Comparison of ENCODE assay signal across 8 mouse cellular contexts in the genomic region with DNA sequence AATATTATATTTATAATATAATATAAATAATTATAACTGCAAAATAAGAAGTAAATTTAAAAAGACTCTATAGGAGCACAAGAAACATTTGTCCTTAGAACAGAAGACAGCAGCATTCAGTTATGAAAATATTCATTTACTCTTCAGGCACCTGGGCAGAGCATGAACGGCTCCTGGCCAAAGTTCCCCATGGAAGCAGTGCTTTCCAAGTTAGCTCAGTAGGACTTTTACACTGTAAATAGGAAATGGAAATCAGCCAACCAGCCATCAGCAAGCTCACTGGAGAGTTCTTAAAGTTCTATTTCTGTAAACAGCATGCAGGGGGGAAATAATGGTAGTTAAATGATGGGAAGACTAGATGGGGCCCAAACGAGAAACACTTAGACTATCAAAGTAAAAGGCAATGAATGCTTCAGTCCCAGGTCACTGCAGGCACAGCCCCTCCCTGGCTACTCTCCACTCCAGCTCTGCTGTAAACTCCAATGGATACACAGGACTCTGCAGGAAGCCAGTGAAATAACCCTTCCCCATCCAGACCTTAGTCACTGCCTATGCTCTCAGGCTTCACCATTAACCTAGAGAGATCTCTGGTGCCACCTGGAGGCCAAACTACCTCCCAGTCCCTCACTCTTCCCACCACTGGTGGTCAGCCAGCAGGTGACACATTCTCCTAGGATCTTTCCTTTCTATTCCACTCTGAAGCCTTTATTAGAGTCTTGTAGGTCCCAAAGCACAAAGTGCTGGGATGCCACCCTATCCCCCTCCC. TPM values are rescaled to one million over a fixed set of nuclear protein-coding genes. Genes with fewer than 3 reads are reported as not detected.
DNase-seq lines count a peak whose midpoint lies in the region; ATAC-seq and TF ChIP-seq lines count a peak whose summit lies in the region.

No protein-coding gene starts in this region.

- H3K36me3 ChIP-seq in testis, adult 2 months (ENCODE audit: control insufficient read depth, insufficient read depth, low read length), result no peaks in the 10 kb centered on the region
- H3K36me3 ChIP-seq in embryonic facial prominence, embryonic 10.5 days (replicated peaks), result no peaks in the 10 kb centered on the region
- no peaks in the 10 kb centered on the region for H3K36me3 ChIP-seq in hindbrain, embryonic 14.5 days (replicated peaks; ENCODE audit: control insufficient read depth, insufficient read depth)
- no peaks in the 10 kb centered on the region for H3K36me3 ChIP-seq in limb, embryonic 12.5 days
- no peaks in the 10 kb centered on the region for H3K36me3 ChIP-seq in midbrain, embryonic 12.5 days

- H3K4me1 ChIP-seq in testis, adult 2 months (ENCODE audit: control insufficient read depth, insufficient read depth, low read length), result no peaks in the 10 kb centered on the region
- peaks cover 11% of the 10 kb centered on the region for H3K4me1 ChIP-seq in embryonic facial prominence, embryonic 10.5 days
- no peaks in the 10 kb centered on the region for H3K4me1 ChIP-seq in hindbrain, embryonic 14.5 days (replicated peaks; ENCODE audit: control insufficient read depth, insufficient read depth, low read length)
- no peaks in the 10 kb centered on the region; the same call in 1 of the 2 replicates for H3K4me1 ChIP-seq in limb, embryonic 12.5 days (replicated peaks)
- H3K4me1 ChIP-seq in midbrain, embryonic 12.5 days, result no peaks in the 10 kb centered on the region

- H3K4me3 ChIP-seq in testis, adult 2 months (ENCODE audit: control insufficient read depth, low read depth, low read length), result no peak overlapping the region
- H3K4me3 ChIP-seq in embryonic facial prominence, embryonic 10.5 days, result no peak overlapping the region
- H3K4me3 ChIP-seq in hindbrain, embryonic 14.5 days (replicated peaks; ENCODE audit: low read length), result no peak overlapping the region
- H3K4me3 ChIP-seq in limb, embryonic 12.5 days (replicated peaks), result no peak overlapping the region
- H3K4me3 ChIP-seq in midbrain, embryonic 12.5 days, result no peak overlapping the region

- 73% methylated on average over 2 of the region's 2 CpGs for WGBS in embryonic facial prominence, embryonic 10.5 days
- WGBS in hindbrain, embryonic 14.5 days, result 73% methylated on average over 2 of the region's 2 CpGs
- WGBS in limb, embryonic 12.5 days, result 54% methylated on average over 2 of the region's 2 CpGs
- WGBS in midbrain, embryonic 12.5 days, result 72% methylated on average over 2 of the region's 2 CpGs

- TF ChIP-seq POLR2A in testis, adult 2 months (IDR thresholded peaks at IDR 0.05; ENCODE audit: control insufficient read depth, low read depth, low read length), result no peak

- no peaks in the 10 kb centered on the region for H3K27me3 ChIP-seq in testis, adult 2 months (ENCODE audit: control insufficient read depth, insufficient read depth, low read length)
- no peaks in the 10 kb centered on the region for H3K27me3 ChIP-seq in embryonic facial prominence, embryonic 10.5 days (replicated peaks; ENCODE audit: low read depth, poor library complexity, severe bottlenecking)
- no peaks in the 10 kb centered on the region for H3K27me3 ChIP-seq in hindbrain, embryonic 14.5 days (ENCODE audit: control insufficient read depth, insufficient read depth, low read length)
- no peaks in the 10 kb centered on the region for H3K27me3 ChIP-seq in limb, embryonic 12.5 days
- H3K27me3 ChIP-seq in midbrain, embryonic 12.5 days, result no peaks in the 10 kb centered on the region

- DNase-seq in testis, postnatal 14 days (ENCODE audit: low spot score), result no peak
- peak; percentile 67 for DNase-seq in adrenal gland, postnatal 10 days
- peak; percentile 62 for DNase-seq in embryonic facial prominence, embryonic 10.5 days (ENCODE audit: low spot score)
- DNase-seq in hindbrain, embryonic 14.5 days (ENCODE audit: low spot score), result no peak
- peak; percentile 54 for DNase-seq in thymus, postnatal 14 days

- ATAC-seq in hindbrain, embryonic 14.5 days (ENCODE audit: low FRiP score), result peak; percentile 43; the same call in 1 of the 2 replicates
- ATAC-seq in limb, embryonic 12.5 days (ENCODE audit: insufficient number of reproducible peaks, insufficient read depth, low FRiP score, low TSS enrichment, low read depth), result peak; percentile 42; the same call in 1 of the 2 replicates
- peak; percentile 63; the same call in 1 of the 2 replicates for ATAC-seq in midbrain, embryonic 12.5 days (ENCODE audit: low FRiP score, low read depth)

- no peak overlapping the region for H3K4me2 ChIP-seq in hindbrain, embryonic 14.5 days (replicated peaks)
- H3K4me2 ChIP-seq in limb, embryonic 12.5 days, result no peak overlapping the region
- H3K4me2 ChIP-seq in midbrain, embryonic 12.5 days (replicated peaks), result no peak overlapping the region

- TF ChIP-seq CTCF in testis, adult 2 months (IDR thresholded peaks at IDR 0.05; ENCODE audit: control insufficient read depth, insufficient read depth, insufficient replicate concordance, low read depth, low read length), result peak; percentile 20; the same call in 1 of the 2 replicates

- H3K9me3 ChIP-seq in embryonic facial prominence, embryonic 10.5 days, result no peaks in the 10 kb centered on the region
- H3K9me3 ChIP-seq in hindbrain, embryonic 14.5 days (ENCODE audit: control insufficient read depth, low read length), result no peaks in the 10 kb centered on the region
- H3K9me3 ChIP-seq in limb, embryonic 12.5 days, result no peaks in the 10 kb centered on the region
- H3K9me3 ChIP-seq in midbrain, embryonic 12.5 days, result no peaks in the 10 kb centered on the region

- no peak overlapping the region for H3K9ac ChIP-seq in hindbrain, embryonic 14.5 days
- H3K9ac ChIP-seq in limb, embryonic 12.5 days (replicated peaks), result no peak overlapping the region
- no peak overlapping the region for H3K9ac ChIP-seq in midbrain, embryonic 12.5 days (replicated peaks)

- no peak overlapping the region for H3K27ac ChIP-seq in testis, adult 2 months (ENCODE audit: control insufficient read depth, insufficient read depth, low read depth, low read length)
- no peak overlapping the region for H3K27ac ChIP-seq in embryonic facial prominence, embryonic 10.5 days (replicated peaks)
- no peak overlapping the region for H3K27ac ChIP-seq in hindbrain, embryonic 14.5 days
- H3K27ac ChIP-seq in limb, embryonic 12.5 days, result no peak overlapping the region
- H3K27ac ChIP-seq in midbrain, embryonic 12.5 days (replicated peaks), result no peak overlapping the region

RNA-seq across cellular contexts. Expression of a gene that starts 12.2 kb away (rescaled TPM):
- polyA plus RNA-seq in testis, adult 2 months (2012; rRNA removed), result 2.9 and 3.1 TPM in 2 replicates
- total RNA-seq in adrenal gland, postnatal 10 days (2021), result 1 to 10 TPM; 2.8 to 3.9 TPM
- polyA plus RNA-seq in embryonic facial prominence, embryonic 10.5 days (2016; fragmentation: Nextera tagmentation; extraction: Ambion mirVana), result 1.9 and 2.1 TPM in 2 replicates
- 1.9 and 2.0 TPM in 2 replicates for polyA plus RNA-seq in hindbrain, embryonic 14.5 days (2014; fragmentation: Nextera tagmentation; extraction: Ambion mirVana)
- 0.86 and 0.97 TPM in 2 replicates for polyA plus RNA-seq in limb, embryonic 12.5 days (2016; fragmentation: Nextera tagmentation; extraction: Ambion mirVana)
- polyA plus RNA-seq in midbrain, embryonic 12.5 days (2016; fragmentation: Nextera tagmentation; extraction: Ambion mirVana), result 1.9 and 2.6 TPM in 2 replicates

RNA-seq across cellular contexts. Expression of a gene that starts 12.6 kb away (rescaled TPM):
- polyA plus RNA-seq in testis, adult 2 months (2012; rRNA removed), result 4.5 and 5.0 TPM in 2 replicates
- 10 to 100 TPM; 23.3 to 32.8 TPM for total RNA-seq in adrenal gland, postnatal 10 days (2021)
- 41.7 and 45.1 TPM in 2 replicates for polyA plus RNA-seq in embryonic facial prominence, embryonic 10.5 days (2016; fragmentation: Nextera tagmentation; extraction: Ambion mirVana)
- polyA plus RNA-seq in hindbrain, embryonic 14.5 days (2014; fragmentation: Nextera tagmentation; extraction: Ambion mirVana), result 34.1 and 41.6 TPM in 2 replicates
- polyA plus RNA-seq in limb, embryonic 12.5 days (2016; fragmentation: Nextera tagmentation; extraction: Ambion mirVana), result 38.4 and 38.6 TPM in 2 replicates
- 31.7 and 37.9 TPM in 2 replicates for polyA plus RNA-seq in midbrain, embryonic 12.5 days (2016; fragmentation: Nextera tagmentation; extraction: Ambion mirVana)

Comparison
In these comparisons a context has a peak if more than half of its experiments do, and no peak if none do; other contexts are left out.
1. DNase-seq: peak in adrenal gland, postnatal 10 days (single experiment), embryonic facial prominence, embryonic 10.5 days (single experiment) and thymus, postnatal 14 days (single experiment); none in testis, postnatal 14 days (single experiment) and hindbrain, embryonic 14.5 days (single experiment).
2. Peak in every context shown above with its lines, with median percentiles within 50 percentile points of each other: ATAC-seq.